Mouse (Mus musculus): ENCODE measurements around the gene Cyth2. TPM values are rescaled to one million over a fixed set of nuclear protein-coding genes. Genes with fewer than 3 reads are reported as not detected.

Gene Cyth2
- polyA plus RNA-seq, 1 experiment from 2014 or later: 59.7 TPM

- ATAC-seq (ENCODE audit: low FRiP score, low TSS enrichment) (no peak), DNase-seq (ENCODE audit: low spot score) (peak; percentile 23)
- 9% methylated on average over 29 of the region's 30 CpGs for WGBS
- Histone ChIP-seq H3K4me2 (replicated peaks; ENCODE audit: low read depth) (peak overlapping the region; percentile 55), H3K36me3 (ENCODE audit: control insufficient read depth, insufficient read depth, low read length) (peaks cover 4% of the 10 kb centered on the region; the same call in 1 of the 2 replicates), H3K4me1 (replicated peaks; ENCODE audit: control insufficient read depth, insufficient read depth) (peaks cover 5% of the 10 kb centered on the region), H3K4me3 (ENCODE audit: low read depth, low read length) (peak overlapping the region; percentile 44), H3K9ac (ENCODE audit: low read length) (no peak overlapping the region), H3K9me3 (ENCODE audit: control insufficient read depth, low read length) (no peaks in the 10 kb centered on the region), H3K27me3 (ENCODE audit: control insufficient read depth, insufficient read depth, low read length) (peaks cover 9% of the 10 kb centered on the region), H3K27ac (replicated peaks) (no peak overlapping the region)
- TF ChIP-seq EP300 (optimal IDR thresholded peaks at IDR 0.05) (no peak), CTCF (IDR thresholded peaks at IDR 0.05; ENCODE audit: low read depth) (no peak)
Measured at GRCm38 (mm10) chr7:45832428-45832827, 18.0 kb upstream of the Cyth2 start.

DNA sequence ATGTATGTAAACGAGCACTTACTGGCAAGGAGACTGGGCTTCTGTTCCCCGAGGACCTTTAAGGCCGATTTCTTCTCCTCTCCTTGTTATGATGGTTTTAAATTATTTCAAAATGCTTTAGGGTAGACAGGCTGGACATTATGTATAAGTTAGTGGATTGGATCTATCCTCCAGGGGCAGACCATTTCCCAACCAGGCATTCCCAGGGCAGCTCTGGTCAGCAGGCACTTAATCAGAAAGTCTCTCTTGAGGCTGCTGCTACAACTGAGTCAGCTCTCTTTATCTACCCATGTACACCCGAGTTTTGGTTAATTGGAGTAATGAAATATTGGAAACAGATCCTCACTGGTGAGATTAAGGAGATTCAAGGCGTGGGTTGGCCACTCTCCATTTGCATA, 16.7 kb upstream of the Cyth2 start:
- Histone ChIP-seq H3K9ac (ENCODE audit: low read length) (no peak overlapping the region), H3K27ac (replicated peaks) (no peak overlapping the region)
- WGBS: 17% methylated on average over 5 of the region's 5 CpGs

DNA sequence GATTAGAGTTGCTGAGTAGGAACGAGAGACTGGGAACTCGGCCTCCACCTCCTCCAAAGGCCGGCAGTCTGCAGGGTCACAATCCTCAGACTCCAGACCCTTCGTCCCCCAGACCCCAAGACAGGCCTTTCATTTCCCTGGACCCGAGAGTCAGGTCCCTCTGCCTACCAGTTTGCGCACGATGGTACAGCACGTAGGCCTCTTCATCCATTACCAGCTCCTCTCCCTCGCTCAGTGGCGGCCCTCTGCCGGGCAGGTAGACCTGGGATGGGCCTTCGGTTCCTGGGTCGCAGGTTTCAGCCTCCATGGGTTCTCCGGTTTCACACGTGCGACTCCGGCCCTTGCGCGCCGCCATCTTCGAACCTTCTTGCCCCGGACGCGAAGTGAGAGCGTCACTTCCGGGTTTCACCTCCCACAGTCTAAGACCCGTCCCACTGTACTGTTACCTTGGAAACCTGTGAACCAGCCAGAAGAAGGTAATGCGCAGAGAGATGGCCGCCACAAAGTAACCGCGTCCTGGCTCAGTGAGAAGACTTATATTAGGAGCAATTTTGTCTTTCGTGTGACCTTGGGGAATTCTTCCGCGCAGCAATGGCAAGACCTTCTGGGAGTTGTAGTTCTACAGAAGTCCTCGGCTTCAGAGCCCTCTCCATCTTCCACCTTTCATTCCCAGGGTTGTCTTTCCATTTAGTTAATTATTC, 16.2 kb upstream of the Cyth2 start, which contains the start of gene Grwd1:
Gene Grwd1 (minus strand): TSS at position 518 of the 701 bp plus-strand sequence.
- under 1% methylated on average over 35 of the region's 35 CpGs for WGBS
- Histone ChIP-seq H3K4me3 (ENCODE audit: low read depth, low read length) (peak within 1 kb of the TSS; percentile 85), H3K4me1 (replicated peaks; ENCODE audit: control insufficient read depth, insufficient read depth) (peaks cover 5% of the 10 kb centered on the region), H3K9ac (ENCODE audit: low read length) (peak within 1 kb of the TSS; percentile 75), H3K27ac (replicated peaks) (0 out of 2 replicates have a peak within 1 kb of the TSS, but pooled peaks have one; percentile 26), H3K36me3 (ENCODE audit: control insufficient read depth, insufficient read depth, low read length) (peaks cover 19% of the 10 kb centered on the region), H3K4me2 (replicated peaks; ENCODE audit: low read depth) (peak within 1 kb of the TSS; percentile 83), H3K27me3 (ENCODE audit: control insufficient read depth, insufficient read depth, low read length) (peaks cover 9% of the 10 kb centered on the region), H3K9me3 (ENCODE audit: control insufficient read depth, low read length) (no peaks in the 10 kb centered on the region)
- peak; percentile 89 for ATAC-seq (ENCODE audit: low FRiP score, low TSS enrichment)
- peak; percentile 17; the same call in 1 of the 2 replicates for TF ChIP-seq CTCF (IDR thresholded peaks at IDR 0.05; ENCODE audit: low read depth)
- no peak for TF ChIP-seq EP300 (optimal IDR thresholded peaks at IDR 0.05)
- DNase-seq (ENCODE audit: low spot score): peak; percentile 89

More for the DNA sequence above, 16.7 kb upstream of the Cyth2 start:
- H3K27me3 ChIP-seq (ENCODE audit: control insufficient read depth, insufficient read depth, low read length): peaks cover 9% of the 10 kb centered on the region
- TF ChIP-seq CTCF (IDR thresholded peaks at IDR 0.05; ENCODE audit: low read depth) (no peak), EP300 (optimal IDR thresholded peaks at IDR 0.05) (no peak)
- peaks cover 16% of the 10 kb centered on the region; the same call in 1 of the 2 replicates for H3K36me3 ChIP-seq (ENCODE audit: control insufficient read depth, insufficient read depth, low read length)
- peak overlapping the region; percentile 83; the same call in 1 of the 2 replicates for H3K4me2 ChIP-seq (replicated peaks; ENCODE audit: low read depth)
- no peaks in the 10 kb centered on the region for H3K9me3 ChIP-seq (ENCODE audit: control insufficient read depth, low read length)
- H3K4me3 ChIP-seq (ENCODE audit: low read depth, low read length): peak overlapping the region; percentile 85
- peaks cover 5% of the 10 kb centered on the region for H3K4me1 ChIP-seq (replicated peaks; ENCODE audit: control insufficient read depth, insufficient read depth)
- ATAC-seq (ENCODE audit: low FRiP score, low TSS enrichment) (no peak), DNase-seq (ENCODE audit: low spot score) (no peak)

DNA sequence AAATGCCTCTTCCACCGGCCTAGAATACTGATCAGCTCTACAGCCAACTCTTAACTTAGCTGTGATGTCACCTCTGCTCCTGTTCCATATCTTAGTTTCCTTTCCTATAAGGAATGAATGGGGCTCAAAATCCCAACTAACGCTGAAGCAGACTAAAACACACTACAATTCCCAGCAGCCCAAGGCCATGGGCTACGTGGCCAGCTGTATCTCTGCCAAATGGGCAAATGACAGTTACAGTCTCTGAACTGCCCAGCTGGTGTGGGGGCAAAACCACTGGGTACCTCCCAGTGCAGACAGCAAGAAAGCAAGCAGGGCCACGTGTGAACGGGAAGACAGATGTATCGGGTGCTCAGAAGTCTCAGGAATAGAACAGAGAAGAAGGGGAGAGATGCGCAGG, 12.2 kb upstream of the Cyth2 start:
- no peak for ATAC-seq (ENCODE audit: low FRiP score, low TSS enrichment)
- H3K9me3 ChIP-seq (ENCODE audit: control insufficient read depth, low read length): no peaks in the 10 kb centered on the region

DNA sequence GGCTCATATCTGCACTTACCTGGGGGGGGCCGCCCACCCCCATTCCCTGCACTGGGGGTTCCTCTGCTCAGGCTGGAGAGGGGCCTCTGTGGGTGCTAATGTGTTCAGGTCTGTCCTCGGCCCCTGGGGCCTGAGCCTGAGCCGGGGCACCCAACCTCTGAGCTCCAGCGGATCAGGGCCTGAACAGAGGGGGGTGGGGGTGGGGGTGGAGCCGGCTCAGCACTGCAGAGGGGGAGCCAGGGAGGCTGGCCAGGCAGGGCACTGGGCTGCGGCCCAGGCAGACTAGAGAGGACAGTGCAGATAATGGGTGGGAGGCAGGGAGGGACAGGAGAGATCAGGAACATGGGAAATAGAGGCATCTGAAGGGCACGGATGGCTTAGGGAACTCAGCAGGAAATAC, 10.2 kb upstream of the Cyth2 start, which contains the start of gene Kcnj14:
Gene Kcnj14 (minus strand): TSS at position 185 of the 400 bp plus-strand sequence.
- ATAC-seq (ENCODE audit: low FRiP score, low TSS enrichment) (0 out of 2 replicates have a peak, but pooled peaks have one; percentile 13), DNase-seq (ENCODE audit: low spot score) (no peak)
- Histone ChIP-seq H3K9ac (ENCODE audit: low read length) (no peak within 1 kb of the TSS), H3K9me3 (ENCODE audit: control insufficient read depth, low read length) (no peaks in the 10 kb centered on the region), H3K27me3 (ENCODE audit: control insufficient read depth, insufficient read depth, low read length) (no peaks in the 10 kb centered on the region), H3K36me3 (ENCODE audit: control insufficient read depth, insufficient read depth, low read length) (peaks cover 24% of the 10 kb centered on the region), H3K27ac (replicated peaks) (no peak within 1 kb of the TSS), H3K4me2 (replicated peaks; ENCODE audit: low read depth) (no peak within 1 kb of the TSS), H3K4me1 (replicated peaks; ENCODE audit: control insufficient read depth, insufficient read depth) (no peaks in the 10 kb centered on the region), H3K4me3 (ENCODE audit: low read depth, low read length) (no peak within 1 kb of the TSS)
- 65% methylated on average over 6 of the region's 7 CpGs for WGBS
- TF ChIP-seq CTCF (IDR thresholded peaks at IDR 0.05; ENCODE audit: low read depth) (no peak), EP300 (optimal IDR thresholded peaks at IDR 0.05) (no peak)

More for the DNA sequence above, 12.2 kb upstream of the Cyth2 start:
- Histone ChIP-seq H3K4me1 (replicated peaks; ENCODE audit: control insufficient read depth, insufficient read depth) (peaks cover 5% of the 10 kb centered on the region), H3K27ac (replicated peaks) (no peak overlapping the region), H3K4me2 (replicated peaks; ENCODE audit: low read depth) (no peak overlapping the region), H3K4me3 (ENCODE audit: low read depth, low read length) (no peak overlapping the region), H3K9ac (ENCODE audit: low read length) (no peak overlapping the region), H3K36me3 (ENCODE audit: control insufficient read depth, insufficient read depth, low read length) (peaks cover 24% of the 10 kb centered on the region), H3K27me3 (ENCODE audit: control insufficient read depth, insufficient read depth, low read length) (no peaks in the 10 kb centered on the region)
- TF ChIP-seq CTCF (IDR thresholded peaks at IDR 0.05; ENCODE audit: low read depth): no peak
- no peak for TF ChIP-seq EP300 (optimal IDR thresholded peaks at IDR 0.05)
- WGBS: 89% methylated on average over 7 of the region's 7 CpGs
- no peak for DNase-seq (ENCODE audit: low spot score)

DNA sequence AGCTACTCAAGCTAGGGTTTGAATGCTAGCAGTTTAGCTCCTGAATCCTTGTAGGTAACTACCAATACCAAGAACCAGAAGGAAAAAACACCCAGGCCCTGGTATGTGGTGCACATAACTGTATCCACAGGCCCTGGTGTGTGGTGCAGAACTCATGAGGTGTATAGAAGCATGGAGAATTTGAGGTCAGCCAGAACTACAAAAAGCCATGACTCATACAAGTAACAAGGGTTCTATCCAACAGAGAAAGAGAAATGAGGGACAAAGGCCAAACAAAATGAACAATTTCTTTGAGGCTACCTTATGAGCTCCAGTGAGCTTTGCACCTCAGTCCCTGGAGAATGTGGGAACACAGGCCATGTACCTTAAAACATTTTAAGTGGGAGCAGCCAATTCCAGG, 6.5 kb upstream of the Cyth2 start:
- H3K36me3 ChIP-seq (ENCODE audit: control insufficient read depth, insufficient read depth, low read length): peaks cover 8% of the 10 kb centered on the region
- no peak overlapping the region for H3K4me2 ChIP-seq (replicated peaks; ENCODE audit: low read depth)
- ATAC-seq (ENCODE audit: low FRiP score, low TSS enrichment) (no peak), DNase-seq (ENCODE audit: low spot score) (no peak)
- H3K27me3 ChIP-seq (ENCODE audit: control insufficient read depth, insufficient read depth, low read length): no peaks in the 10 kb centered on the region
- no peaks in the 10 kb centered on the region for H3K9me3 ChIP-seq (ENCODE audit: control insufficient read depth, low read length)
- no peaks in the 10 kb centered on the region for H3K4me1 ChIP-seq (replicated peaks; ENCODE audit: control insufficient read depth, insufficient read depth)
- no peak overlapping the region for H3K9ac ChIP-seq (ENCODE audit: low read length)
- H3K4me3 ChIP-seq (ENCODE audit: low read depth, low read length): no peak overlapping the region
- TF ChIP-seq EP300 (optimal IDR thresholded peaks at IDR 0.05): no peak
- no peak for TF ChIP-seq CTCF (IDR thresholded peaks at IDR 0.05; ENCODE audit: low read depth)
- H3K27ac ChIP-seq (replicated peaks): no peak overlapping the region
